Mouse (Mus musculus): Measurements from ENCODE around the gene Samd3. TPM values are rescaled to one million over a fixed set of nuclear protein-coding genes. Genes with fewer than 3 reads are reported as not detected.

The Samd3 gene
- not detected for total RNA-seq (2021)
- long read RNA-seq, experiment 1, result 0 reads
- long read RNA-seq, experiment 2, result 0 reads

DNA sequence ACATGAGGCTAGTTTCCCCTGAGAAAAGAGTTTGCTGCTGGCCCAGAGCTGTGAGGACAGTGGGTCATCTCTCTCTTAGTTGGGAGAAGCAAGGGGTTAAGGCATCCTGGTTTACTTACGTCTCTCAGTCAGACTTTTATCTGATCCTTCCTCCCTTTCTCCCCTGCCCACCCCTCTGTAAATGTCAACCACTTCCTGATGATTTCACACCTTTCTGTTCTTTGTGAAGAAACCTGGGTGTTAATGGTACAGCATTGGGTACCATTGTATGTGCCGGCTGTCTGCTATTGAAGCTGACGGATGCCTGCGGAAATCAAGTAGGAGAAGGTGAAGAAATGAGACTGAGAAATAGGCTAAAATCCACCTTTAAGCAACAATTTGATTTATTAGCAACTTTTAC, at the start of gene Samd3:
Gene Samd3, plus strand, starts transcription at position 220 of the 400 bp plus-strand sequence.
- DNase-seq, result no peak

DNA sequence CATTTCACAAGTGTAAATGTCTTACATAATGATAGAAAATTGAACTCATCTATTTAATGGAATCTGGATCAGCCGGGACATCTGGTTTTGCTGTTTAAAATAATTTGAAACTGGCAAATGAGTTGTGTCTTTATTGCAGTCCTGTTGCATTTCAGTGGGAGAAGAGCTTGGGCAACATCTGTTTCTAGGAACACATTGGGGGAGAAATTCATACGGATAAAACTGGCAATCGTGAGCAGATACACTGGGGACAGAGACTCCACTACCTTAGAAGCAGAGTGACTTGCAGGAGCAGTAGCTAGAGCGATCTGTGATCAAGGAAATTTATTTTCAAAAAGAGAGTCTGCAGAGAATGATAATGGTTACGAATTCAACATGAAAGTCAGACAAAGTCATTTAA, 44.2 kb upstream of the Samd3 start:
- no peak for DNase-seq

- no peak for DNase-seq
Observed at GRCm38 (mm10) chr10:26190811-26191210, 38.7 kb upstream of the Samd3 start.

GRCm38 (mm10) chr10:26194892-26195291, 34.6 kb upstream of the Samd3 start:
- no peak for DNase-seq

GRCm38 (mm10) chr10:26202708-26203368, 26.7 kb upstream of the Samd3 start:
- DNase-seq, result no peak

DNA sequence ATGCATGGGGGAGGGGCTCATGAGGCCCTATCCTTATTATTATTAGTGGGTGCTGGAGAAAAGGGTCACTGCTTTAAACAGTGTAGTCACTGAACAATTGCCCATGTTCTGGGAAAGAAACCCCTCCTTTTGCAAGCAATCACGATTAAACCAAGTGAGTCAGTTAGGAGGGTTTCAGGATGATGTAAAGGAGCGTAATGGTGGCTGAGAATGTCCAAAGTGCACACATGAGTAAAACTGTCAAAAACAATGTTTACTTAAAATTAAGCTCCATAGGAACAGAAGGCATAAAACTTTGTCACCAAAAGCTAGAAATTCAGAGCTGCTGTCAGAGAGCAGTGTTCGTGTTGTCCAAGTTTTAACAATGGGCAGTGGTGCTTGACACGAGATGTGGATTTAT, 8.8 kb upstream of the Samd3 start:
- no peak for DNase-seq

- DNase-seq, result no peak
Observed at GRCm38 (mm10) chr10:26226241-26226640, 3.3 kb upstream of the Samd3 start.

DNA sequence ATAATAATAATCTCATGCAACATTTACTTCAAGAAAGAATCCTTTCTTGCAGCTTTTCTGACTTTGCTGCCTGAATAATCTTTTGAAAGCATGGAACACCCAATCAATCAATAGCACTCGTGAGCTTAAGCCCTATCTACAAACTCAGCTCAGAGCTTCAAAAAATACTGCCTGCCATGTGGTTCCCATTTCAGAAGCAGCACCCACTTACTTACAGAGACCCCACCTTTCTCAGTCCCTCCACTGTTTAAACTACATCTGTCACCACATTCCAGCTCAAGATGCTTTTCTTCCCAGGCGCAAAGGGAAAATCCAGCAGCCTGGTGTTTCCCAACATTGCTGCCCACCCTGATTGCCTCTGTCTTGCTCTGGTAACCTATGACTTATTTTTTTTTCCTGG, 2.8 kb upstream of the Samd3 start:
- no peak for DNase-seq

- DNase-seq, result no peak
Observed at GRCm38 (mm10) chr10:26228187-26228586, 1.3 kb upstream of the Samd3 start.

DNA sequence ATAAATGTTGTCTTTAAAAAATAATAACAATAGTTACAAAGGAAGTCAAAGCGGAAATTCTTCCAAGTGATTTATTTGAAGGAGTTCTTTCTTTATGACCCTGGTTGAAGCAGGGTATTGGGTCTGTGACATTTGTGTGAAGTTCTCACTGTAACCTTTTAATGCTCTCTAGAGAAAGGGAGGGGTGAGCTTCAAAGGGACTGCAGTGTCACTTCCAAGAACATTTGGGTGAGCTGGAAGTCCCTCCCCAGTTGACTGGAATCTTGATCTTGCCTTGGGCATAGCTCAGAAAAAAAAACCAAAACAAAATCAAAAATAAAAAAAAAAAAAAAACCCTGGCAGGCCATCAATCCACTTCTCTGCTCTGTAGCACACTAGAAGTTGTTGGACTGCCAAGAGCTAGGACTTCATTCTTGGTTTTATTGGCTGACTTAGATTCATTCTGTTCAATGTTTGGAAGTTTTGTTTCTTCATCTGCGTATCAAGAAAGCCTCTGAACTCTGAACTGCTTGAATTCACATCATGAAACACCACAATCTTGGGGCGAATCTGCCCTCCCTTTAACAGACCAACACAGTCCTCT, 2.7 kb downstream of the Samd3 start:
- DNase-seq, result no peak

GRCm38 (mm10) chr10:26238559-26238958, 9.1 kb downstream of the Samd3 start:
- no peak for DNase-seq

DNA sequence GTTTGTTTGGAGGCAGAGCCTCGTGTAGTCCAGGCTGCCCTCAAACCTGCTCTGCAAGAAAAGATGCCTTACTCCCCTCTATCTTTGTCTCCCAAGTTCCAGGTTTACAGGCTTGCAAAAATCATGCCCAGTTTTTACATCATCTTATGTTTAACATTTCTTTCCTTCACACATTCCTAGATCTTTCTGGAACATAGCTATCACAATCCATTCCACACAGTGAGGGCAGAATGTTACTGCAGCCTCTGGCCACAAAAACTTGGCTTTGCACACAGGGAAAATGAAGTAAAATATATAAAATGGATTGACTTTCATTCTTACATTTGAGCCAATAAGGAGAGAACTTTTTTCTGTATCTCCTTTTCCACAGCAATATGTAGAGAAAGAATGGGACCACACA, 9.6 kb downstream of the Samd3 start:
- DNase-seq, result no peak

DNA sequence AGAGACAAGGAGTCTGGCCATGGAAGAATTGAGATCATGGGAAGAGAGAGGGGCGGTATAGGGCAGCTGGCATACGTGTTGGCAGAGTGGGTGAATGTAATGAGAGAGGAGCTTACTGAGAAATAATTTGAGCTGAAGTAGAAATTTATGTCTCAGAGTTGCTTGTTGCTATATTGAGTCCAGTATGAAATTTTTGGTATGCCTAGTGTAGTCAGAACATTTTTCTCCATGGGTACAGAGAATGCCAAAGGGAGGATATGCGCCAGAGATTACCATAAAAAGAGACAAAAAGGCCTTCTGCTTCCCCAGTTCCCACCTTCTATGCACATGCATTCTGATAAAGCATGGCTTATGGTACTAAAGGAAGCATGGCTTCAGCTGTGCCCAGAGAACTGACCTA, 13.7 kb downstream of the Samd3 start:
- DNase-seq, result no peak

DNA sequence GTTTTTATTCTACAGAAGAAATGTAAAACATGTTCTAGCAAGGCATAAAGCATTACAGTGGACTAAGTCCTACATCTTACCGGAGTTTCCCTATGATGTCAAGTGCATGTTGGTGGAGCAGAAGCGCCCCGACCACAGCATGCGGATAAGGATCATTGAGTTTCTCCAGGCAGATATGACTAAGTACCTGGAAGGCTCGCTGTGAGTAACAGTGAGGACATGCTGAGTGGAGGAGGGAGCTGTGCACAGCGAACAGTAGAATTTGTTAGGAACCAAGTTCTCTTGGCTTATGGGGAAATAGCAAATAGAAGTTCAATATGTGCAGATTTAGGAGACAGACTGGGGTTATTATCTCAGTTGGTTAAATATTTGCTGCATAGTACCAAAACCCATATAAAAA, 15.0 kb downstream of the Samd3 start:
- no peak for DNase-seq

GRCm38 (mm10) chr10:26249426-26250165, 20.1 kb downstream of the Samd3 start:
- DNase-seq, result no peak

DNA sequence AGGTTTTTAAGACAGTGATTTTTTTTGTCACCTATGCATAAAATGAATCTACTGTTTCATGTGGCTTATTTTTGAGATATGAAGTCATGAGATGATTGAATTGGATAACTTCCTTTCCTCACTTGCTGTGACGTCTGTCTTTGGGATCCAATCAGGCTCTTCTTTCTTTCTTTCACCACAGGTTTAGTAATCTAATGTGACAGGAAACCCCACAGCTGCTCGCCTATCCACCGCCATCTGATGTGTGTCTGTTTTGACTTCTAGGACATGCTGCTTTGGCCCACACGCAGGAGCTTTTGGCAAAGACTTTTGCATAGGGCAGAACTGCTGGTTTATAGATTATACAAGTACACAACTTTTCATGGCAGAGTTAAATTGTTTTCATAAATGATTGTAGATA, 30.4 kb downstream of the Samd3 start:
- no peak for DNase-seq

- no peak for DNase-seq
Observed at GRCm38 (mm10) chr10:26263744-26264459, 34.4 kb downstream of the Samd3 start.

- no peak for DNase-seq
Observed at GRCm38 (mm10) chr10:26275414-26275813, 45.9 kb downstream of the Samd3 start.

DNA sequence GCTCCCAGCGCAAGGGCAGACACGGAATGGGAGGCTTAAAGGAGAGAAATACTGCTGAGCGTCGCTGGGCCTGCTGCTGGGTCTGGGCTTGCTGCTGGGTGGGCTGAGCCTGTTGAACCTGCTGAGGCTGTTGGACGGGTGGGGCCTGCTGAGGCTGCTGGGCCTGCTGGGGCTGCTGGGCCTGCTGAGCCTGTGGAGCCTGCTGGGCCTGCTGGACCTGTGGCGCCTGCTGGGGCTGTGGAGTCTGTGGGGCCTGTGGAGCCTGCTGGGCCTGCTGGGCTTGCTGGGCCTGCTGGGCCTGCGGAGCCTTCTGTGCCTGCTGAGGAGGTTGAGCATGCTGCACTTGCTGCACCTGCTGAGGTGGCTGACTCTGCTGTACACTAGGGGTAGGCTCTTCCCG, 50.5 kb downstream of the Samd3 start:
- no peak for DNase-seq

DNA sequence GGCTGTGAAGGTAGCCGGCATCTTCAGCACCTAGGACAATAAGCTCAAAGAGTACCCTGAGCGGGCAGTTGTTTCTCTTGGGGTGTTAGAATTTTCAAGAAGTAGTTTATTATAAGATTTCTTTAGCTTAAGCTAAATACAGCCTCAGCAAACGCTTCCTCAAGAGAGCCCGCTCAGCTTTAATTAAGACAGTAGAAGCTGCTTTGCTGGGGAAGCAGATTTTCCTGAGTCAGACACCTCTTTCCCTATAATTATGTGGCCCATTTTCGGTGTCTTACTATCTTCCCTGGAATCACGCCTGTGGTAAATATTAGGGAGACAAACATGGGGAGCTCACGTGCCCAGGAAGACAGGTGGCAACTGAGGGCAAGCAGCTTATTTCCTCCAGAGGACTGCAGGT, 57.6 kb downstream of the Samd3 start:
- DNase-seq, result no peak

DNA sequence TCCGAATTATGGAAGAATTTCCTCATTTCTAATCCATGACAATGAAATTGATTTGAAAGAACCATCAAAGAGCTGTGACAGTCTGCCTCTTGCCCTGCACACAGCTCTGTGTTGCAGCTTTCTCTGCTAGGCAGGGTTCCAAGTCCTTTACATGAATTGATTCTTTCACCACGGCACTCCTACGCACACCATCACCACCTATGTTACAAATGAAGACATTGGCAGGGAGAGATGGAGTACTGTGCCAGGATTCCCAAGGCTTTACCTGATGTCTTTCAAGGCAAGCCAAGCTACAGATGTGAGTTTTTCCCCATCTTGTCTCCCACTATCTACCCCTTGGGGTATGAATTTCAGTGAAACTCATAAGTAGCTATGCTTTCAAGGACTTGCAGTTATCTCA, 67.7 kb downstream of the Samd3 start:
- no peak for DNase-seq

GRCm38 (mm10) chr10:26297626-26298025, 68.1 kb downstream of the Samd3 start:
- DNase-seq, result no peak

DNA sequence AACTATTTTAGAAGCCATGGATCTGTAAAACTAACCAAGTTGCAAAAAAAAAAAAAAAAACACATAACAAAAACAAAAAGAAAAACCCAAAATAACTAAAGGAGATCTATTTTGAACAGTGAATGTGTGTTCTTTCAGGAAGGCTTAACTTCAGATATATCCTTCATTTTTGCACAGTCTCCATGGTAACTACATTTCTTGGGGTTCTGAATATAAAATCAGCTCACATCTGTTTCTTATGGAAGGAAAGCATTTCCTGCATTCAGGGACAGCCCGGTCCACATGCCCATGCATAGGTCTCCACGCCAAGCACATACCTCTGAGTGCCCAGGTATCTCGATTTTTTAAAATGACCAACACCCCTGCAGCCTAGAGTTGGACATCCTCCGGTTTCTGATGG, 72.8 kb downstream of the Samd3 start:
- no peak for DNase-seq

Data from gastrocnemius, postnatal 25 days (tissue).